Mouse (Mus musculus) thymus, postnatal 25 days (tissue): ENCODE data around the gene Tufm.
"Not testable (repeated sequence)": the region's sequence is repeated elsewhere in the genome, so short reads cannot be mapped to it uniquely, and the experiment has no call there.

Source experiments
- DNase-seq: peaks from one replicate; pipeline ENCODE4 v3.0.0; 2022

Tufm gene

GRCm38 (mm10) chr7:126466116-126466515 is 21.0 kb upstream of the Tufm start:
- no peak for DNase-seq

GRCm38 (mm10) chr7:126466707-126467106 is 20.5 kb upstream of the Tufm start:
- no peak for DNase-seq

GRCm38 (mm10) chr7:126467271-126467670 is 19.9 kb upstream of the Tufm start:
- DNase-seq = peak; percentile 63

DNA sequence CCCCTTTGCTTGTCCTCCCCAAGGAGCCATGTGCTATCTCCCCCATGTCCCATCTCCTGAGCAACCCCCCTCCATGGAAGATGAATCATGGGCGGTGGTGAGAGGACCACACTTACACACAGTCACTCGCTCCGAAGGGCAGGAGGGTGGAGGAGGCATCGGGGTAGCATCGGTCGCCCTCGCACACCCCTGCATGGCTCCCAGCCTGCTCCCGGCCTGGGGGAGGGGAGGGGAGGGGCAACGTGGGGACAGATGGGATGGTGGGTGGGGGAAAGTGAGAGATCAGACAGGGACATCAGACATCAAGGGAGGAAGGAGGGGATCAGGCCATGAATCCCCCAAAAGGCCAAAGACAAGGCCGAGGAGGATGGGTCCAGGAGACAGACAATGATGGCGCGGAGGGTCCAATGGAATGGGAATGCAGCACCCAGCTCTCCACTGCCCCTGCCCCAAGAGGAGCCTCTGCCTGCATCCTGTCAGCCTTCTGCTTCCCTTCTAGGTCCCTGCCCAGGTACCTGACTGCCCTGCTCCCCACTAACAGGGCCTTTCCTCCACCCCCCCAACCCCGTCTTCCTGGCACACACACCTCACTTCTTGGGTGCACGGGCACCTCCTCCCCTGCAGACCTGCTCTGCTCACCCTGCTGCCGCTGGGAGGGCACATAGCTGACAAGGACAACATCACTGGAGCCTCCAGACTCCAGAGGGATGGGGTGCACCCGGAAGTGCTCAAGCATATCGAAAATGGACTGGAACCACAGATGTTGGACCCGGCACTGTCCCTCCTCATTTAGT is 19.1 kb upstream of the Tufm start:
- no peak for DNase-seq

- peak; percentile 54 for DNase-seq
These were observed 17.1 kb upstream of the Tufm start for GRCm38 (mm10) chr7:126470077-126470476.

DNA sequence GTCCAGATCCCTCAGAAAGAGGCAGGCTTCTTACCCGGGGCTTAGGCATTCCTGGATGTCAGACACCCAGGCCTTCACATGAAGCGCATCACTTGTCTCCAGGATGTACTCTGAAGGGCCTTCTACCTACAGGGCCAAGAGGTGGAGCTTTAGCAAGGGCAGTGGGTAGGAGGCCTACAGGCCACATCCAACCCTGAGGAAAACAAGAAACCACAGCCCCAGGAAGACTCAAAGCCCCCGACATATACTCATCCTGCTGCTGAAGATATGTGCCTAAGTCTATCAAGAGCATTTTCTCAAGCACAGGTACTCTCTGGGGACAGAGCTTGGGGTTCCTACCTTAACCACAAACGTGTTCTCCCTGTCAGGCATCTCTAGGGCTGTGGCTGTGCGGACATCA is 15.8 kb upstream of the Tufm start:
- no peak for DNase-seq

GRCm38 (mm10) chr7:126471853-126472252 is 15.3 kb upstream of the Tufm start:
- DNase-seq = peak; percentile 41

- peak; percentile 77 for DNase-seq
These were observed 14.9 kb upstream of the Tufm start for GRCm38 (mm10) chr7:126472306-126472705.

DNA sequence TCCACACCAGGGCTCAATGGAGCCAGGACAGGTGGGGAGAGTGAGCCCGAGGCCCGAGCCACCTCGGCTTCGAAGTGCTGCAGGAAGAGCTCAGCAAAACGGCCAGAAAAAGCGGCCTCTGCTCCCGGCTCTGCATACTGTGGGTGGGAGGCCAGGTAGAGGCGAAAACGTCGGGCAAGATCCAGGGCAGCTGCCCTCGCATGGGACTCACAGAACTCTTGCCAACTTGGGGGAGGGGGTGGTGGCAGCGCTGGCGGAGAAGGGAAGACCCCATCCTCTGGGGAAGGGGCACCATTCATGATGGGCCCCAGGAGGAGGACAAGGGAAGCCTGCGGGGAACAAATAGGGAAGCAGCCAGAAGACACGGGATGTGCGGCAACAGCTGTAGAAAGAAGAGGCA is 14.4 kb upstream of the Tufm start:
- DNase-seq = no peak

GRCm38 (mm10) chr7:126473470-126474086 is 13.6 kb upstream of the Tufm start:
- no peak for DNase-seq

DNA sequence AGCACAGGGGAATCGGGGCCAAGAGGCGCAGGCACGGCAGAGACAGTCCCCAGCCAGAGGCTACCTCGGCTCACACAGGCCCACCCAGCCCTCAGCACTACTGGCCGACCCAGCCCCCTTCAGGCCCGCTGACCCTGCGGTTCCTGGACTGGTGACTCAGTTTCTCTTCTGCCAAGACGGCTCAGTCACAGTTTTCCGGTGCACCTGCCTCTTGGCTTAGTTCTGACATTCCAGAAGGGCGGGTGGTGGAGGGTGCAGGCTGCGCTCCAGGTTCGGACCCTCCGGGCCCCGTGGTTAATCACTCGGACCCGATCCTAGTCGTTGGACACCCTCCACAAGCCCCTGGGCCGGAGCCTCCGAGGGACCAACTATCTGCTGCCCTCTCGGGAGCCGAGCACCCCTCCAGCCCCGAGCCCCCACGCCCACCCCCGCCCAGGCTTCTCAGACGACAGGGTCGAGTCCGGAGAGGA is 12.6 kb upstream of the Tufm start:
- DNase-seq = peak; percentile 55

DNA sequence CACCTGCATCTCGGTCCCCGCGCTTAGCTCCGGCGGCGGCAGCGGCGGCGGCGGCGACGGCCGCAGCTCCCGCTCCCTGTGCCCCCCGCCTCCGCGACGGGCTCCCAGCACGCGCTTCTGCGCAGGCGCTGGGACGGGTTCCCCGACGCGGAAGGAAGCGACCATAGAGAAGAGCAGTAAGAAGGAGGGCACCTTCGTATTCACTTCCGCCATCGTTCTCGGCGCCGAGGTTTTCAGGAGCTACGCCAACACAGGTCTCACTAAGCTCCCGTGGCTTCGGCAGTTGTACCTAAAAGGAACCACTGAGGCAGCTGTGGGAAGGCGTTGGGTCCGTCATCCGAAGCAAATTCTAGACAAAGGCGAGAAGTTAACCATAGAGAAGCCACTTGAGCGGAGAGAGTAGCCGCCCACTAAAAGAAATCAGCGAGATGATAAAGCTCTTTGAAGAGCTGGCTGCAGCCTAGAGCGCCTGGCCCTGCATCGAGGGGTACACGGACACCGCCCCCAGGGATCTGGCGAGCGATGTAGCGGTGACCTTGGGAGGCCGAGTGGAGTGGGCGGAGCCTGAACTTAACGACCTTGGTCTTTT is 12.1 kb upstream of the Tufm start, which contains the start of gene Sh2b1:
Gene Sh2b1 (minus strand): TSS at position 432 of the 589 bp plus-strand sequence.
- peak; percentile 92 for DNase-seq

GRCm38 (mm10) chr7:126481699-126482098 is 5.5 kb upstream of the Tufm start:
- no peak for DNase-seq

- DNase-seq = peak; percentile 48
These were observed 4.7 kb upstream of the Tufm start for GRCm38 (mm10) chr7:126482392-126482871.

- DNase-seq = not testable (repeated sequence)
These were observed 640 bp downstream of the Tufm start for GRCm38 (mm10) chr7:126487617-126488385.

GRCm38 (mm10) chr7:126491005-126491404 is 3.8 kb downstream of the Tufm start:
- no peak for DNase-seq

DNA sequence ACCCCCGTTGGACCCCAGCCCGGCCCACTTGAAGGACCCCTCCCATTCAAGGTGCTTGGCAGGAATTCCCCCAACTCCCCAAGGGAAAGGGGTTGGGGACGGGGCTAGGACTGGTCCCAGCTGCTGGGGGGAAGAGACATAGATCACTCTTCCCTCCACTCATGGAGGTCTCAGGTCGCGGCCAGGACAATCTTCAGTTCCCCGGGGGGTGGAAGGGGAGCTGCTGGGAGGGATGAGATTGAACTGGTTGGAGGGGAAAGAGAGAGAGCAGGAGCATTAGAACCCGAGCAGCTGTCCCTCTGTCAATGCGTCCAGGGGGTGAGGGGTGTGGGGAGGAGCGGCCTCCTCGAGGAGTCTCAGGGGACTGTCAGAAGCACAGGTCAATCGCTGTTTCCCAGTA is 4.8 kb downstream of the Tufm start:
- no peak for DNase-seq

GRCm38 (mm10) chr7:126494120-126494519 is 7.0 kb downstream of the Tufm start:
- DNase-seq = no peak

DNA sequence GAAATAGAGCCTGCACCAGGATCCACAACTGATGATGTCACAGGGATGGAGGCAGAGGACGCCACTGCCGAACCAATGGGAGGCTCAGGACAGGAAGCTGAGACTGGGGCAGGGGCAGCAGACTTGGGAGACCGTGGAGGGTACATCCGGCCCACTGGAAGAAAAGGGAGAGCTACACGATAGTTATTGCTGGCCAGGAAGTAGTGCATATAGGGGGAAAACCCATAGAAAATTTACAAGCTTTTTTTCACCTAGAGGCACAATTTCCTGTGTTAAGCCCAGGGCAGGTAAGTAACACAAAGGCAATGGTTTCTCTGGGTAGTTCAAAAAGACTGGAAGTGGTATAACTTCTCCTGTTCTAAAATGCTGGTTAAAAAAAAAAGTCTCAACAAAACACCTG is 9.3 kb downstream of the Tufm start:
- no peak for DNase-seq

- no peak for DNase-seq
These were observed 10.8 kb downstream of the Tufm start for GRCm38 (mm10) chr7:126497966-126498365.

DNA sequence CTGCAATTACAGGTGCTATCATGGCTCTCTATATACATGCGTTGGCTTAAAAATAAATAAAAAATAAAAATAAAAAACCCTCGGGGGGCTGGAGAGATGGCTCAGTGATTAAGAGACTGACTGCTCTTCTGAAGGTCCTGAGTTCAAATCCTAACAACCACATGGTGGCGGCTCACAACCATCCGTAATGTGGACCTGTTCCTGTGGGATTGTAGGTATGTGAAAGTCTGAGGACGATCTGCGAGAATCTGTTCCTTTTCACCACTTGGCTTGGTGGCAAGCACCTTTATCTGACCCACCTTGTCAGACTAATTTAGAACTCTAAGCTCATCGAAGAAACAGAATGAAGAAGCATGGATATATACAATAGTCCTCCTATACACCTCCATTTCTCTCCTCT is 12.3 kb downstream of the Tufm start:
- DNase-seq = no peak

DNA sequence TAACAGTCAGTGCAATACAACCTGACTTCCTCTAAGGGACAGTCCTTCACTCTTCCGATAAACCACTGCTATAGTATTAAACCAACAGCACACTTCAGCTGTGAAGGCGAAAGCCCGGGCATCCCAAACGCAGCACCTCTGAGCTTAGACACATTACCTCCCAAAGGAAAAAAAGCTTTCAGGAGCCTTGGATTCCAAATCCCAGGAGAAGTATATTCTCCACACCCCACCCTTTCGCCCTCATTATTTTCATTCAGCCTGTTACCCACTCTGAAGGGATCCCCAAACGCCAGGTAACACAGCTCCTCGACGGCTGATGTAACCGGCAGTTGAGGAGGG is 14.5 kb downstream of the Tufm start:
- no peak for DNase-seq
